Mouse (Mus musculus): ENCODE measurements around the gene Grm4. TPM values are rescaled to one million over a fixed set of nuclear protein-coding genes. Genes with fewer than 3 reads are reported as not detected.
A peak's percentile ranks its signal among the peaks of the same experiment; 100 is the strongest.

Grm4 gene
- polyA plus RNA-seq, 1 experiment from 2014 or later = 0.16 TPM

DNA sequence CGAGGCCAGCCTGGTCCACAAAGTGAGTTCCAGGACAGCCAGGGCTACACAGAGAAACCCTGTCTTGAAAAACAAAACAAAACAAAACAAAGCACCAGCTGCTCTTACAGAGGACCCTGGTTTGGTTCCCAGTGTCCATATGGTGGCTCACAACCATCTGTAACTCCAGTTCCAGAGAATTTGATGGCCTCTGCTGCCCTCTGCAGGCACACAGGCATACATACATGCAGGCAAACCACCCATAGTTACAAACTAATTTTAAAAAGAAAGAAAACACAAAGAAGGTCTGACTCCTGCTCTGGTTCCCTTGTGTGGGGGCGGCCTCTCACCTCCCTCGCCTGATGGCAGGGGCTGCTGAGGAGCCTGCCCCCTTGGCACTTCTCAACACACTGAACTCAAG is 12.2 kb upstream of the Grm4 start:
- TF ChIP-seq EP300 (optimal IDR thresholded peaks at IDR 0.05) (no peak), CTCF (IDR thresholded peaks at IDR 0.05; ENCODE audit: low read depth) (peak; percentile 41)
- no peak for DNase-seq (ENCODE audit: low spot score)
- H3K27me3 ChIP-seq (ENCODE audit: control insufficient read depth, insufficient read depth, low read length) = no peaks in the 10 kb centered on the region
- no peak for ATAC-seq (ENCODE audit: low FRiP score, low TSS enrichment)
- no peaks in the 10 kb centered on the region for H3K4me1 ChIP-seq (replicated peaks; ENCODE audit: control insufficient read depth, insufficient read depth)
- H3K4me3 ChIP-seq (ENCODE audit: low read depth, low read length) = no peak overlapping the region
- WGBS = 90% methylated on average over 2 of the region's 3 CpGs
- no peak overlapping the region for H3K4me2 ChIP-seq (replicated peaks; ENCODE audit: low read depth)
- H3K9me3 ChIP-seq (ENCODE audit: control insufficient read depth, low read length) = no peaks in the 10 kb centered on the region
- H3K36me3 ChIP-seq (ENCODE audit: control insufficient read depth, insufficient read depth, low read length) = no peaks in the 10 kb centered on the region
- H3K27ac ChIP-seq (replicated peaks) = no peak overlapping the region
- no peak overlapping the region for H3K9ac ChIP-seq (ENCODE audit: low read length)

DNA sequence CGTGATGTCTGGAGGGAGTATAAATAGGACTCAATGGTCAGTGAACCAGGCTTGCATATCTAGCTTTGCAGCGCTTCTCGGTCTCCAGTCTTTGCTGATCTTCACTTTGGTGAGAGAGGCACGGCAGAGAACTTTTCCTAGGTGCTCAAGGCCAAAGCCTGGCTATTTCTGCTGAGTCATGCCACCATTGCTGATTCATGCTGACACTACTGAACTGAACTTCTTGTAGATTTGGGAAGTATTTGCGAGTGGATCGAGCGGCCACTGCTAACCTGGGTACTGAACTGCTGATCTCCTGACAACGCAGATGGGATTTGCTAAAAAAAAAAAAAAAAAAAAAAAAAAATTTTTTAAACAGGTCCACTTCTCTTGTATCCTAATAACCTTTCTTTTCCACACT is 10.9 kb upstream of the Grm4 start:
- no peak overlapping the region for H3K27ac ChIP-seq (replicated peaks)
- H3K27me3 ChIP-seq (ENCODE audit: control insufficient read depth, insufficient read depth, low read length) = no peaks in the 10 kb centered on the region
- H3K9ac ChIP-seq (ENCODE audit: low read length) = no peak overlapping the region
- ATAC-seq (ENCODE audit: low FRiP score, low TSS enrichment) (no peak), DNase-seq (ENCODE audit: low spot score) (no peak)
- 87% methylated on average over 8 of the region's 8 CpGs for WGBS
- no peak overlapping the region for H3K4me3 ChIP-seq (ENCODE audit: low read depth, low read length)
- no peaks in the 10 kb centered on the region for H3K36me3 ChIP-seq (ENCODE audit: control insufficient read depth, insufficient read depth, low read length)
- H3K4me1 ChIP-seq (replicated peaks; ENCODE audit: control insufficient read depth, insufficient read depth) = no peaks in the 10 kb centered on the region
- H3K4me2 ChIP-seq (replicated peaks; ENCODE audit: low read depth) = no peak overlapping the region
- TF ChIP-seq CTCF (IDR thresholded peaks at IDR 0.05; ENCODE audit: low read depth) = no peak
- TF ChIP-seq EP300 (optimal IDR thresholded peaks at IDR 0.05) = no peak
- H3K9me3 ChIP-seq (ENCODE audit: control insufficient read depth, low read length) = no peaks in the 10 kb centered on the region

DNA sequence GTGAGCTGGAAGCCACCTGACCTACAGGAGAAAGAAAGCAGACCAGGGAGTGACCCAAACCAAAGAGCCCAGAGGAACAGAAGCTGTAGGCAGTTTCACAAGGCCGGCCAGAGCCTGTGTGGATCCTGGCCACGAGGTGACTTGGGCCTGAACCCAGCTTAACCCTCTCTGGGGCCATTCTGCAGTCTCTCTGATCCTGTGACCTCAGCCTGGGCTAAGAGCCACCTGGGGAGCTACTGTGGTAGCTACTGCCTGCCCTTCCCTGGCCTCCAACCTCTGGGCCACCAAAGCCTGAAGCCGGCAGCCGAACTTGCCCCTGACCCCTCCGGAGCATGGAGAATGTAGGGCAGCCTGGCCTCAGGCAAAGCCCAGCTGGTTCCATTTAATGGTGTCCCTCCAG is 7.6 kb upstream of the Grm4 start:
- H3K4me3 ChIP-seq (ENCODE audit: low read depth, low read length) = no peak overlapping the region
- no peaks in the 10 kb centered on the region for H3K4me1 ChIP-seq (replicated peaks; ENCODE audit: control insufficient read depth, insufficient read depth)
- H3K36me3 ChIP-seq (ENCODE audit: control insufficient read depth, insufficient read depth, low read length) = no peaks in the 10 kb centered on the region
- H3K27me3 ChIP-seq (ENCODE audit: control insufficient read depth, insufficient read depth, low read length) = no peaks in the 10 kb centered on the region
- H3K4me2 ChIP-seq (replicated peaks; ENCODE audit: low read depth) = no peak overlapping the region
- no peaks in the 10 kb centered on the region for H3K9me3 ChIP-seq (ENCODE audit: control insufficient read depth, low read length)
- no peak overlapping the region for H3K9ac ChIP-seq (ENCODE audit: low read length)
- ATAC-seq (ENCODE audit: low FRiP score, low TSS enrichment) (peak; percentile 18; the same call in 1 of the 2 replicates), DNase-seq (ENCODE audit: low spot score) (no peak)
- 66% methylated on average over 5 of the region's 5 CpGs for WGBS
- TF ChIP-seq EP300 (optimal IDR thresholded peaks at IDR 0.05) (no peak), CTCF (IDR thresholded peaks at IDR 0.05; ENCODE audit: low read depth) (no peak)
- no peak overlapping the region for H3K27ac ChIP-seq (replicated peaks)

DNA sequence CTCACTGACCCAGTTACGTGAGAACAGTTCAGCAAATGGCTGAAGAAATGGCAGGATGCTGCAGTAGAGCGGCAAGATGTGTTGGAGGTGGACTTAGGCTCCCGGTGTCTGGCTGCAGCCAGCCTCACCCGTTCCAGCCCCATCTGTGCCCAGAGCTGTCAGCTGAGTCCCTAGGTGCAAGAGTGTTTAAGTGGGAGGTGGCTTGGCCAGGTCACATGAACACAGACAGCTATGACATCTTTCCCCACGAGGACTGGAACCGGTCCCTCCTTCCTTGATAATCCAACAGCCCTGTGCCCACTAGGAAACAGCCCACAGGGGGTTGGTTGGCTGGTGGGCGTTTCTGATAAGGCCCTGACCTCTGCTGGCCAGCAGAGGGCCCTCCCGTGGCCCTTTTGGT is 6.8 kb upstream of the Grm4 start:
- ATAC-seq (ENCODE audit: low FRiP score, low TSS enrichment) = peak; percentile 46; the same call in 1 of the 2 replicates

DNA sequence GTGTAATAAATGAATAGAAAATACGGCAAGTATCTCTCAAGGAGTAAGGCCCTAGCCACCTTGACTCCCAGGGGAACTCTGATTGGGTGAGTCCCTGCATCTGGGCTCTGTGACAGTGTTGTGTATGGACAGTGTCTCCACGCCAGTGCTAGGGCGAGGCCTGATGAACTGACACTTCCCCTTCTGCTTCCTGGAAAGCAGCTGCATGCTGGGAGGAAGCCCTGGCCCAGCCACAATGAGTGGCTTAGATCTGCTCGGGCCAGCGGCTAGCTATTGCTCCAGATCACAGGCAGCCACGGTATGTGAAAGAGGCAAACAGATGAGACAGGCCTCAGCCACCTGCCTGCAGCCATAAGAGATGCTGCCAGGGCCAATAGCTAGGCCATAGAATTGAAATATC is 6.0 kb upstream of the Grm4 start:
- WGBS = 67% methylated on average over 6 of the region's 6 CpGs
- Histone ChIP-seq H3K4me3 (ENCODE audit: low read depth, low read length) (no peak overlapping the region), H3K27me3 (ENCODE audit: control insufficient read depth, insufficient read depth, low read length) (no peaks in the 10 kb centered on the region), H3K36me3 (ENCODE audit: control insufficient read depth, insufficient read depth, low read length) (no peaks in the 10 kb centered on the region), H3K9ac (ENCODE audit: low read length) (no peak overlapping the region), H3K27ac (replicated peaks) (no peak overlapping the region), H3K4me1 (replicated peaks; ENCODE audit: control insufficient read depth, insufficient read depth) (no peaks in the 10 kb centered on the region), H3K9me3 (ENCODE audit: control insufficient read depth, low read length) (no peaks in the 10 kb centered on the region), H3K4me2 (replicated peaks; ENCODE audit: low read depth) (no peak overlapping the region)
- TF ChIP-seq EP300 (optimal IDR thresholded peaks at IDR 0.05) (no peak), CTCF (IDR thresholded peaks at IDR 0.05; ENCODE audit: low read depth) (no peak)
- ATAC-seq (ENCODE audit: low FRiP score, low TSS enrichment) (no peak), DNase-seq (ENCODE audit: low spot score) (no peak)

More for the DNA sequence above, 6.8 kb upstream of the Grm4 start:
- Histone ChIP-seq H3K27me3 (ENCODE audit: control insufficient read depth, insufficient read depth, low read length) (no peaks in the 10 kb centered on the region), H3K4me2 (replicated peaks; ENCODE audit: low read depth) (no peak overlapping the region), H3K36me3 (ENCODE audit: control insufficient read depth, insufficient read depth, low read length) (no peaks in the 10 kb centered on the region), H3K4me1 (replicated peaks; ENCODE audit: control insufficient read depth, insufficient read depth) (no peaks in the 10 kb centered on the region), H3K27ac (replicated peaks) (no peak overlapping the region), H3K9ac (ENCODE audit: low read length) (no peak overlapping the region), H3K4me3 (ENCODE audit: low read depth, low read length) (no peak overlapping the region), H3K9me3 (ENCODE audit: control insufficient read depth, low read length) (no peaks in the 10 kb centered on the region)
- 55% methylated on average over 8 of the region's 8 CpGs for WGBS
- no peak for DNase-seq (ENCODE audit: low spot score)
- no peak for TF ChIP-seq EP300 (optimal IDR thresholded peaks at IDR 0.05)
- TF ChIP-seq CTCF (IDR thresholded peaks at IDR 0.05; ENCODE audit: low read depth) = peak; percentile 28; the same call in 1 of the 2 replicates

DNA sequence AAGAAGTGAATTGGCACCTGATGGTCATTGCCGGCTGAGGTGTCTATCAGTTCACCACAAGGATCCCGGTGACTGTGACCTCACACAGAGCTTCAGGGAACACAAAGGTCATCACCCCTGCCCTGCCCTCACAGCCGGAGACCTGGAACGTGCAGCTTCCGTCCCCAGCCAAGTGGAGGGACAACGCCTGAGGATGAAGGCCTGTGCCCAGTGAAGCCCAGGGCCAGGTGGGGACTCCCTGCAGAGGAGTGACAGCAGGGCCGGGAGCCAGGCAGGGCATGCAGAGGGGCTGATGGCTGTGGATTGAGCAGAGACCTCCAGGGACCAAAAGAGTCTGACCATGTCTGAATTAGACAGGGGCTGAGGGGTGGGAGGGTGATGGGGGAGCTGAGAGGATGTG is 1.9 kb upstream of the Grm4 start:
- peaks cover 5% of the 10 kb centered on the region; the same call in 1 of the 2 replicates for H3K27me3 ChIP-seq (ENCODE audit: control insufficient read depth, insufficient read depth, low read length)
- WGBS = 62% methylated on average over 7 of the region's 7 CpGs
- no peaks in the 10 kb centered on the region for H3K4me1 ChIP-seq (replicated peaks; ENCODE audit: control insufficient read depth, insufficient read depth)
- no peak for ATAC-seq (ENCODE audit: low FRiP score, low TSS enrichment)
- no peak overlapping the region for H3K4me3 ChIP-seq (ENCODE audit: low read depth, low read length)
- no peak for TF ChIP-seq EP300 (optimal IDR thresholded peaks at IDR 0.05)
- TF ChIP-seq CTCF (IDR thresholded peaks at IDR 0.05; ENCODE audit: low read depth) = no peak
- no peaks in the 10 kb centered on the region for H3K9me3 ChIP-seq (ENCODE audit: control insufficient read depth, low read length)
- H3K27ac ChIP-seq (replicated peaks) = no peak overlapping the region
- H3K36me3 ChIP-seq (ENCODE audit: control insufficient read depth, insufficient read depth, low read length) = no peaks in the 10 kb centered on the region
- no peak overlapping the region for H3K9ac ChIP-seq (ENCODE audit: low read length)
- no peak overlapping the region for H3K4me2 ChIP-seq (replicated peaks; ENCODE audit: low read depth)
- no peak for DNase-seq (ENCODE audit: low spot score)

All from stomach, postnatal 0 days (tissue).